Mouse (Mus musculus) cerebellum, adult 2 months (tissue): ENCODE data around the gene Hc.

Source experiments
- CTCF ChIP-seq: fragments of 200-500 bp; IDR thresholded peaks from 2 replicates; pipeline ENCODE4 v1.5.1; 2011; ENCODE audit warnings: low read depth, mild to moderate bottlenecking, control low read depth, low read length, moderate library complexity, borderline replicate concordance; ENCODE audit not compliant: insufficient read depth
- POLR2A ChIP-seq: fragments of 200-500 bp; IDR thresholded peaks from 2 replicates; pipeline ENCODE4 v1.6.1; 2011; ENCODE audit warnings: low read length, control low read depth, borderline replicate concordance; ENCODE audit not compliant: insufficient read depth

GRCm38 (mm10) chr2:34996506-34996905 is 64.7 kb downstream of the Hc start:
- TF ChIP-seq CTCF (no peak), POLR2A (no peak)
